Mouse (Mus musculus) heart, embryonic 10.5 days (tissue): ENCODE data around the gene Mmp13. TPM values are rescaled to one million over a fixed set of nuclear protein-coding genes. Genes with fewer than 3 reads are reported as not detected.
"Not testable (repeated sequence)": the region's sequence is repeated elsewhere in the genome, so short reads cannot be mapped to it uniquely, and the experiment has no call there.

Source experiments
- DNase-seq: peaks from one replicate; pipeline ENCODE4 v3.0.0-alpha.2; 2017; ENCODE audit warnings: low spot score
- H3K27ac ChIP-seq: fragments of 300-500 bp; sonication (generic); 2 replicates; pipeline ENCODE4 v1.5.1; 2016; ENCODE audit warnings: mild to moderate bottlenecking
- H3K27me3 ChIP-seq: fragments of 300-500 bp; sonication (generic); 2 replicates; pipeline ENCODE4 v1.6.1; 2016; ENCODE audit warnings: mild to moderate bottlenecking; ENCODE audit not compliant: poor library complexity, insufficient read depth, severe bottlenecking
- H3K36me3 ChIP-seq: fragments of 300-500 bp; sonication (generic); 2 replicates; pipeline ENCODE4 v1.6.1; 2016; ENCODE audit warnings: mild to moderate bottlenecking, moderate library complexity
- H3K4me1 ChIP-seq: fragments of 300-500 bp; sonication (generic); 2 replicates; pipeline ENCODE4 v1.6.1; 2016; ENCODE audit warnings: mild to moderate bottlenecking
- H3K4me3 ChIP-seq: fragments of 300-500 bp; sonication (generic); 2 replicates; pipeline ENCODE4 v1.5.1; 2016; ENCODE audit warnings: mild to moderate bottlenecking, moderate library complexity
- H3K9me3 ChIP-seq: fragments of 300-500 bp; sonication (generic); 2 replicates; pipeline ENCODE4 v1.6.1; 2016; ENCODE audit warnings: mild to moderate bottlenecking, moderate library complexity
- WGBS: fragments of 180-500 bp; shearing (Covaris S2); methylation state at CpG from one replicate; pipeline ENCODE4 v1.1.7; 2016; 5-methylcytosine and 5-hydroxymethylcytosine counted together
- polyA plus RNA-seq: library from polyadenylated mRNA; unstranded; fragments of >200 nt; fragmentation: Nextera tagmentation; extraction: Ambion mirVana; gene quantifications from 2 replicates; pipeline ENCODE4 v1.2.1, GENCODE M21; 2016

Mmp13 gene
- polyA plus RNA-seq: 0.05 TPM in 1 of 2 replicates, not detected in the other

- Histone ChIP-seq H3K27me3 (peaks cover 16% of the 10 kb centered on the region; the same call in 1 of the 2 replicates), H3K27ac (no peak within 1 kb of the TSS), H3K4me1 (no peaks in the 10 kb centered on the region), H3K4me3 (no peak within 1 kb of the TSS), H3K9me3 (no peaks in the 10 kb centered on the region), H3K36me3 (no peaks in the 10 kb centered on the region)
- 83% methylated on average over 1 of the region's 1 CpGs for WGBS
- DNase-seq: no peak
These were observed at the start of gene Mmp13 for GRCm38 (mm10) chr9:7272214-7272613. Mmp13 (plus strand) TSS chr9:7272514.

GRCm38 (mm10) chr9:7238619-7239018 lies 33.7 kb upstream of the Mmp13 start:
- Histone ChIP-seq H3K9me3 (no peaks in the 10 kb centered on the region), H3K27ac (no peak overlapping the region), H3K4me1 (no peaks in the 10 kb centered on the region), H3K36me3 (no peaks in the 10 kb centered on the region), H3K4me3 (no peak overlapping the region), H3K27me3 (no peaks in the 10 kb centered on the region)
- 92% methylated on average over 1 of the region's 1 CpGs for WGBS
- no peak for DNase-seq

- H3K9me3 ChIP-seq: no peaks in the 10 kb centered on the region
- H3K27ac ChIP-seq: no peak overlapping the region
- no peaks in the 10 kb centered on the region for H3K36me3 ChIP-seq
- 81% methylated on average over 2 of the region's 2 CpGs for WGBS
- no peaks in the 10 kb centered on the region for H3K4me1 ChIP-seq
- DNase-seq: no peak
- no peak overlapping the region for H3K4me3 ChIP-seq
- H3K27me3 ChIP-seq: no peaks in the 10 kb centered on the region
These were observed 32.3 kb upstream of the Mmp13 start for GRCm38 (mm10) chr9:7239967-7240366.

DNA sequence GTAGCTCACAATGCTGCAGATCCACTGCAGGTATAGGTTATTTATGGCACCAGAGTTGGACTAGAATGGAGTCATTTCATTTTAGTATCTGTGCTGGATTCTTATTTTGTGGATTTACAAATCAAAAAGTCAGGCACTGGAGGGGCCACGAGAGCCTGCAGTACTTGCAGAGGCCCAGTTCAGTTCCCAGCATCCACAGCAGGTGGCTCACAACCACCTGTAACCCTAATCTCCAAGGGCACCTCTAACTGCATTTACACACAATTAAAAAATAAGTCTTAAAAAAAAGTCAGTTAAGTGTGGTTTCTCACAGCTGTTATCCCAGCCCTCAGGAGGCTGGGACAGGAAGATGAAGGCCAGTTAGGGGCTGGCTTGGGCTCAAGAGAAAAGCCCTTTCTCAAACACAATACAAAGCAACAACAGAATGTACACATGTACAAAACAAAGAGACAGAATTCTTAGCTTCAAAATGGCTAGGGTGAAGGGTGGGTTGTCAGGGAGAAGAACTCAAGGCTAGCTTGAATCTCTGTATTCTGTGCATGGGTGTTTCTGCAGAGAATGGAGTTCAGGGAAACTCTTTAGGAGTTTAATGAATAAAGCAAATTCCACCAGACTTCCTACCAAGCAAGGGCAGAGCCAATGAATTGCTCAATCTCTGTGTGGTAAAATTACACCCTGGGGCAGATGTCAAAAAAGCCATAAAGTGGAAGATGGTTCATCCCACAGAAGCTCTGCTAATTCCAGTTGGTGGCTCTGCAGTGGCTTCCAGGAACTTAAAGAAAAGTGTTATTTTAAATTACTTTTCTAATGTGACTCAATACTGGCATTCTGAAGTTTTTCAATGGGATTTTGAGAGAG lies 19.3 kb upstream of the Mmp13 start:
- 71% methylated on average over 1 of the region's 1 CpGs for WGBS
- DNase-seq: no peak
- H3K36me3 ChIP-seq: no peaks in the 10 kb centered on the region
- H3K9me3 ChIP-seq: no peaks in the 10 kb centered on the region
- H3K4me3 ChIP-seq: no peak overlapping the region
- H3K27ac ChIP-seq: no peak overlapping the region
- H3K27me3 ChIP-seq: no peaks in the 10 kb centered on the region
- H3K4me1 ChIP-seq: no peaks in the 10 kb centered on the region

- no peak for DNase-seq
- 87% methylated on average over 1 of the region's 1 CpGs for WGBS
- no peaks in the 10 kb centered on the region for H3K36me3 ChIP-seq
These were observed 10.6 kb upstream of the Mmp13 start for GRCm38 (mm10) chr9:7261667-7262066.

DNA sequence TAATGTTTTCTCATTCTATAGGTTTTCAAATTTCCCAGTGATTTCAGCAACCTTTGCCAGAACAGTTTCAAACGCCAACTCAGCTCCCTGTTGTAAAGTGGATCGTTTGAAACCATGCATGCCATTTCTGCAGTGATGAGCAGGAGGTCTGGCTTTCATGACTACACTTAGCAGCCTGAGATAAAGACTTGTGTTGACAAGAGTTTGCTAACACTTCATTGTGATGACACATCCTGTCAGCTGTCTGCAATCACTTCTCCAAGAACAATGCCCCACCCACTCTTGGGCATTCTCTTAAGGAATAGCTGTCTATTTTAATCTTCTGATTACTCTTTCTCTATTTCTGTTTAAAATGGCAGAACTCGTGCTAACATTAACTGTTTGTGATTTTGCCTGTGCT lies 2.2 kb upstream of the Mmp13 start:
- 16% methylated on average over 3 of the region's 3 CpGs for WGBS

More at GRCm38 (mm10) chr9:7261667-7262066, 10.6 kb upstream of the Mmp13 start:
- no peaks in the 10 kb centered on the region for H3K4me1 ChIP-seq
- no peak overlapping the region for H3K27ac ChIP-seq
- H3K4me3 ChIP-seq: no peak overlapping the region
- no peaks in the 10 kb centered on the region for H3K9me3 ChIP-seq
- no peaks in the 10 kb centered on the region for H3K27me3 ChIP-seq

GRCm38 (mm10) chr9:7282565-7283302 lies 10.4 kb downstream of the Mmp13 start:
- 0 out of 2 replicates have a peak, but pooled peaks cover 2% of the 10 kb centered on the region for H3K27me3 ChIP-seq
- DNase-seq: no peak
- 81% methylated on average over 7 of the region's 7 CpGs for WGBS

More for the DNA sequence above, 2.2 kb upstream of the Mmp13 start:
- Histone ChIP-seq H3K9me3 (no peaks in the 10 kb centered on the region), H3K36me3 (no peaks in the 10 kb centered on the region), H3K27ac (no peak overlapping the region), H3K4me3 (no peak overlapping the region), H3K4me1 (no peaks in the 10 kb centered on the region), H3K27me3 (peaks cover 13% of the 10 kb centered on the region; the same call in 1 of the 2 replicates)
- DNase-seq: peak; percentile 85

DNA sequence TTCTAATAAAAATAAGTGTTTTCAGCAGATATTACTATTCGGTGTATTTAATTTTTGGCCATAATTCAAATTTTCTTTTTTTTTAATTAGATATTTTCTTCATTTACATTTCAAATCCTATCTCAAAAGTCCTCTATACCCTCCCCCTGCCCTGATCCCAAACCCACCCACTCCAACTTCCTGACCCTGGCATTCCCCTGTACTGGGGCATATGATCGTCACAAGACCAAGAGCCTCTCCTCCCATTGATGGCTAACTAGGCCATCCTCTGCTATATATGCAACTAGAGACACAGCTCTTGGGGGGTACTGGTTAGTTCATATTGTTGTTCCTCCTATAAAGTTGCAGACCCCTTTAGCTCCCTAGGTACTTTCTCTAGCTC lies 11.0 kb downstream of the Mmp13 start:
- not testable (repeated sequence) for H3K4me1 ChIP-seq, H3K36me3 ChIP-seq, H3K27me3 ChIP-seq, H3K9me3 ChIP-seq, DNase-seq, H3K27ac ChIP-seq, H3K4me3 ChIP-seq
- 84% methylated on average over 2 of the region's 2 CpGs for WGBS

More at GRCm38 (mm10) chr9:7282565-7283302, 10.4 kb downstream of the Mmp13 start:
- Histone ChIP-seq H3K9me3 (no peaks in the 10 kb centered on the region), H3K27ac (no peak overlapping the region), H3K4me1 (no peaks in the 10 kb centered on the region), H3K4me3 (no peak overlapping the region), H3K36me3 (no peaks in the 10 kb centered on the region)

DNA sequence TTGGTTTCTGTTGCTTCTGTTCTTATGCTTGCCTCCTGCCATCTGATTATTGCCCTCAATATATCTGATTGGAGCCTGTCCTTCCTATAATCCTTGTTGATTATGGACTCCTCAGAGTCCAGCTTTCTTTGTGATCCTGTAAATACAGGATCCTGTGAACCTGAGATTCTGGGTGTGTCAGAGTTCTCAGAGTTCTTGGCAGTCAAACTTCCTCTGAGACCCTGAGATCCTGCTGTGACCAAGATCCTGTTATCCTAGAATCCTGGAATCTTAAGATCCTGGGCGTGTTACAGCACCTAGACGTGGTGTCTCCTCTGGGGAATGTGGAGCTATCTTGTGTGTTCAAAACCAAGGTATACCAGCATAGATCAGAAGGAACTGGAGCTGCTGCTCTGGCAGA lies 17.2 kb downstream of the Mmp13 start:
- H3K9me3 ChIP-seq: no peaks in the 10 kb centered on the region
- no peaks in the 10 kb centered on the region for H3K4me1 ChIP-seq
- H3K36me3 ChIP-seq: no peaks in the 10 kb centered on the region
- no peak overlapping the region for H3K27ac ChIP-seq
- DNase-seq: no peak
- H3K27me3 ChIP-seq: no peaks in the 10 kb centered on the region
- no peak overlapping the region for H3K4me3 ChIP-seq
- WGBS: 64% methylated on average over 2 of the region's 2 CpGs

GRCm38 (mm10) chr9:7289901-7290300 lies 17.6 kb downstream of the Mmp13 start:
- WGBS: 80% methylated on average over 12 of the region's 12 CpGs
- H3K4me1 ChIP-seq: no peaks in the 10 kb centered on the region

GRCm38 (mm10) chr9:7292132-7292531 lies 19.8 kb downstream of the Mmp13 start:
- WGBS: 33% methylated on average over 1 of the region's 1 CpGs
- DNase-seq: no peak
- Histone ChIP-seq H3K36me3 (no peaks in the 10 kb centered on the region), H3K27ac (no peak overlapping the region), H3K4me1 (no peaks in the 10 kb centered on the region), H3K9me3 (no peaks in the 10 kb centered on the region), H3K27me3 (no peaks in the 10 kb centered on the region), H3K4me3 (no peak overlapping the region)

More at GRCm38 (mm10) chr9:7289901-7290300, 17.6 kb downstream of the Mmp13 start:
- no peak for DNase-seq
- Histone ChIP-seq H3K4me3 (no peak overlapping the region), H3K27me3 (no peaks in the 10 kb centered on the region), H3K27ac (no peak overlapping the region), H3K9me3 (no peaks in the 10 kb centered on the region), H3K36me3 (no peaks in the 10 kb centered on the region)

DNA sequence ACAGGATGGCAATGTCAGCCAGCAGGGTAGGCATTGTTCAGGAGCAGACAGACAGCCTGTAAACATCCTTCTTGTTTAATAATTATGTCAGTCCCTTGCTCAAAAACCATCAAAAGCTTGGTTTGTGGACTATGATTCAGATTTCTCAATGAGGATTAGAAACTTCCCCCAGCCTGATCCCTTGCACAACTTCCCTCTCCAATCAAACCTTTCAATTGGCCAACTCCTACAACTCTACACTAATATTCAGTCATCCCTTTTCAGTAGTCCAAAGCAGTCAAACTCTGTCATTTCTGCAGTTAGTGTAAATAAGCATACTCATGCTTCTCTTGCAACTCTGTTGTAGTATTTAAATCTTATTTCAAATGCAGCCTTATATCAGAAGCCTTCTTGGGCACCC lies 59.5 kb downstream of the Mmp13 start:
- no peak for DNase-seq
- Histone ChIP-seq H3K4me3 (no peak overlapping the region), H3K36me3 (no peaks in the 10 kb centered on the region), H3K27me3 (no peaks in the 10 kb centered on the region), H3K27ac (no peak overlapping the region), H3K4me1 (no peaks in the 10 kb centered on the region), H3K9me3 (no peaks in the 10 kb centered on the region)
